Mouse (Mus musculus) heart, postnatal 4 days (tissue): ENCODE measurements around the gene Ankrd11. TPM values are rescaled to one million over a fixed set of nuclear protein-coding genes. Genes with fewer than 3 reads are reported as not detected.
"Not testable (repeated sequence)": the region's sequence is repeated elsewhere in the genome, so short reads cannot be mapped to it uniquely, and the experiment has no call there.

Experiments
- DNase-seq: peaks from one replicate; pipeline ENCODE4 v3.0.0; 2021
- total RNA-seq, 2 experiments: library from RNA; stranded (reverse); gene quantifications; 2 replicates each; pipeline ENCODE4 v1.2.3; 2021

Ankrd11 gene
- total RNA-seq = 10 to 100 TPM; 85.2 to 86.3 TPM

- DNase-seq = peak; percentile 99
Observed at GRCm38 (mm10) chr8:123042158-123042973, at the start of gene Ankrd11. Gene Ankrd11 (minus strand): TSS chr8:123042277.

- DNase-seq = no peak
Observed at GRCm38 (mm10) chr8:123087289-123087688, 45.2 kb upstream of the Ankrd11 start.

GRCm38 (mm10) chr8:123083610-123084009 is 41.5 kb upstream of the Ankrd11 start:
- DNase-seq = no peak

GRCm38 (mm10) chr8:123082993-123083392 is 40.9 kb upstream of the Ankrd11 start:
- DNase-seq = no peak

- DNase-seq = no peak
Observed at GRCm38 (mm10) chr8:123077213-123077612, 35.1 kb upstream of the Ankrd11 start.

GRCm38 (mm10) chr8:123071176-123071575 is 29.1 kb upstream of the Ankrd11 start:
- peak; percentile 74 for DNase-seq

- DNase-seq = no peak
Observed at GRCm38 (mm10) chr8:123066101-123066683, 24.1 kb upstream of the Ankrd11 start.

- peak; percentile 97 for DNase-seq
Observed at GRCm38 (mm10) chr8:123065214-123066100, 23.4 kb upstream of the Ankrd11 start.

- DNase-seq = no peak
Observed at GRCm38 (mm10) chr8:123064809-123065213, 22.7 kb upstream of the Ankrd11 start.

GRCm38 (mm10) chr8:123064072-123064471 is 22.0 kb upstream of the Ankrd11 start:
- DNase-seq = no peak

- DNase-seq = no peak
Observed at GRCm38 (mm10) chr8:123062721-123063120, 20.6 kb upstream of the Ankrd11 start, which contains the start of gene Spg7. Gene Spg7 (plus strand): TSS chr8:123062942.

GRCm38 (mm10) chr8:123051458-123051857 is 9.4 kb upstream of the Ankrd11 start:
- no peak for DNase-seq

GRCm38 (mm10) chr8:123048402-123048801 is 6.3 kb upstream of the Ankrd11 start:
- DNase-seq = no peak

GRCm38 (mm10) chr8:123047827-123048226 is 5.8 kb upstream of the Ankrd11 start:
- no peak for DNase-seq

GRCm38 (mm10) chr8:123046706-123047105 is 4.6 kb upstream of the Ankrd11 start:
- DNase-seq = no peak

GRCm38 (mm10) chr8:123044743-123045425 is 2.8 kb upstream of the Ankrd11 start:
- not testable (repeated sequence) for DNase-seq

GRCm38 (mm10) chr8:123043941-123044340 is 1.9 kb upstream of the Ankrd11 start:
- no peak for DNase-seq

GRCm38 (mm10) chr8:123042974-123043625 is 1.0 kb upstream of the Ankrd11 start:
- DNase-seq = no peak

GRCm38 (mm10) chr8:123041774-123042105 is 337 bp downstream of the Ankrd11 start:
- no peak for DNase-seq

- peak; percentile 62 for DNase-seq
Observed at GRCm38 (mm10) chr8:123041008-123041773, 886 bp downstream of the Ankrd11 start.

- DNase-seq = peak; percentile 19
Observed at GRCm38 (mm10) chr8:123040110-123040650, 1.9 kb downstream of the Ankrd11 start.
